Mouse (Mus musculus) stomach, postnatal 0 days (tissue): ENCODE data around the gene Pptc7.

Experiments used
- CTCF ChIP-seq: IDR thresholded peaks from 2 replicates; pipeline ENCODE4 v1.5.1; 2016; ENCODE audit warnings: antibody characterized with exemption, low read depth, mild to moderate bottlenecking, moderate library complexity
- EP300 ChIP-seq: optimal IDR thresholded peaks from 2 replicates; pipeline ENCODE3; 2016; ENCODE audit warnings: antibody characterized with exemption

- TF ChIP-seq CTCF (no peak), EP300 (no peak)
These were observed 9.0 kb downstream of the Pptc7 start for GRCm38 (mm10) chr5:122293131-122293530.
